Comparison of ENCODE assay signal across 15 mouse cellular contexts in genomic region chr7:66384213-66384612, GRCm38 (mm10). TPM values are rescaled to one million over a fixed set of nuclear protein-coding genes. Genes with fewer than 3 reads are reported as not detected.
DNase-seq lines count a peak whose midpoint lies in the region; ATAC-seq and TF ChIP-seq lines count a peak whose summit lies in the region.
"Had no signal": no experiment of that assay in that cellular context is flagged by ENCODE, and none has a peak within 500 bp of the region (broad histone marks: within the 10 kb centered on the region; RNA-seq: fewer than 3 reads in every experiment).

No protein-coding gene starts in this region.

- TF ChIP-seq POLR2A in spleen, adult 2 months (IDR thresholded peaks at IDR 0.05; ENCODE audit: low read depth, low read length), result no peak

- 59% methylated on average over 5 of the region's 5 CpGs for WGBS in heart, postnatal 0 days
- WGBS in spleen, adult 2 months, result 3% methylated on average over 5 of the region's 5 CpGs
- WGBS in intestine, embryonic 16.5 days, result 49% methylated on average over 5 of the region's 5 CpGs

- H3K36me3 ChIP-seq in heart, postnatal 0 days (replicated peaks; ENCODE audit: control insufficient read depth, insufficient read depth, low read length), result 0 out of 2 replicates have a peak, but pooled peaks cover 7% of the 10 kb centered on the region
- H3K36me3 ChIP-seq in spleen, adult 2 months (ENCODE audit: control insufficient read depth, insufficient read depth, low read length), result peaks cover 7% of the 10 kb centered on the region; the same call in 1 of the 2 replicates
- no peaks in the 10 kb centered on the region for H3K36me3 ChIP-seq in intestine, embryonic 16.5 days (ENCODE audit: control insufficient read depth, insufficient read depth, low read length)

- H3K9me3 ChIP-seq in heart, postnatal 0 days (replicated peaks; ENCODE audit: control insufficient read depth, low read length), result no peaks in the 10 kb centered on the region
- H3K9me3 ChIP-seq in intestine, embryonic 16.5 days (ENCODE audit: control insufficient read depth, low read length), result no peaks in the 10 kb centered on the region
- H3K9me3 ChIP-seq: forebrain, embryonic 13.5 days; limb, embryonic 15.5 days had no signal

- no peak overlapping the region for H3K9ac ChIP-seq in heart, postnatal 0 days (replicated peaks; ENCODE audit: low read depth, low read length)
- no peak overlapping the region for H3K9ac ChIP-seq in intestine, embryonic 16.5 days (ENCODE audit: low read depth, low read length)
- H3K9ac ChIP-seq: forebrain, embryonic 13.5 days; limb, embryonic 15.5 days had no signal

- intact Hi-C loops in heart, postnatal 25 days (cut with DNase I), result no loop called here
- intact Hi-C loops in left cerebral cortex, postnatal 10 days (cut with DNase I), result no loop called here

- TF ChIP-seq CTCF in heart, postnatal 0 days (IDR thresholded peaks at IDR 0.05; ENCODE audit: low read depth), result no peak
- no peak for TF ChIP-seq CTCF in spleen, adult 2 months (IDR thresholded peaks at IDR 0.05; ENCODE audit: extremely low read depth, insufficient read depth, insufficient read length, insufficient replicate concordance)

- no peaks in the 10 kb centered on the region for H3K27me3 ChIP-seq in heart, postnatal 0 days (ENCODE audit: control insufficient read depth, insufficient read depth, low read length)
- H3K27me3 ChIP-seq in spleen, adult 2 months (ENCODE audit: control insufficient read depth, insufficient read depth, low read length), result no peaks in the 10 kb centered on the region; the same call in 1 of the 2 replicates
- no peaks in the 10 kb centered on the region for H3K27me3 ChIP-seq in intestine, embryonic 16.5 days (replicated peaks; ENCODE audit: control insufficient read depth, insufficient read depth, low read length)
- H3K27me3 ChIP-seq: limb, embryonic 15.5 days had no signal

- peak; percentile 38; the same call in 1 of the 2 replicates for ATAC-seq in heart, postnatal 0 days (ENCODE audit: insufficient read depth, low read depth)
- ATAC-seq in intestine, embryonic 16.5 days, result no peak
- ATAC-seq: forebrain, embryonic 13.5 days had no signal

- peak overlapping the region; percentile 40 for H3K27ac ChIP-seq in heart, postnatal 0 days (ENCODE audit: low read depth)
- H3K27ac ChIP-seq in spleen, adult 2 months (ENCODE audit: insufficient read depth, low read length), result peak overlapping the region; percentile 52
- peak overlapping the region; percentile 65 for H3K27ac ChIP-seq in intestine, embryonic 16.5 days (ENCODE audit: low read length)
- H3K27ac ChIP-seq: forebrain, embryonic 13.5 days; limb, embryonic 15.5 days had no signal

- 0 out of 2 replicates have a peak overlapping the region, but pooled peaks have one; percentile 23 for H3K4me2 ChIP-seq in heart, postnatal 0 days (ENCODE audit: low read depth, low read length)
- no peak overlapping the region for H3K4me2 ChIP-seq in intestine, embryonic 16.5 days (ENCODE audit: low read depth, low read length)
- H3K4me2 ChIP-seq: forebrain, embryonic 13.5 days; limb, embryonic 15.5 days had no signal

- no peak overlapping the region for H3K4me3 ChIP-seq in heart, postnatal 0 days (ENCODE audit: low read depth, low read length)
- H3K4me3 ChIP-seq in spleen, adult 2 months (ENCODE audit: extremely low read depth, insufficient read depth, insufficient read length), result no peak overlapping the region; the same call in 1 of the 2 replicates
- no peak overlapping the region for H3K4me3 ChIP-seq in intestine, embryonic 16.5 days (ENCODE audit: low read length)
- H3K4me3 ChIP-seq: forebrain, embryonic 13.5 days; limb, embryonic 15.5 days had no signal

- H3K4me1 ChIP-seq in heart, postnatal 0 days (ENCODE audit: control insufficient read depth, insufficient read depth), result peaks cover 4% of the 10 kb centered on the region; the same call in 1 of the 2 replicates
- peaks cover 13% of the 10 kb centered on the region for H3K4me1 ChIP-seq in spleen, adult 2 months (ENCODE audit: control insufficient read depth, insufficient read depth, insufficient read length)
- peaks cover 25% of the 10 kb centered on the region for H3K4me1 ChIP-seq in intestine, embryonic 16.5 days (ENCODE audit: control insufficient read depth, insufficient read depth, low read length)

- peak; percentile 50 for DNase-seq in heart, postnatal 0 days (ENCODE audit: low spot score)
- DNase-seq in heart, postnatal 25 days (ENCODE audit: low spot score), result no peak
- DNase-seq in spleen, adult 2 months (ENCODE audit: low read depth in 1 of 2, low spot score in 2 of 2), result peak; percentile 29 to 53
- no peak for DNase-seq in spleen, postnatal 4 days (ENCODE audit: low spot score in 2 of 2)
- no peak for DNase-seq in frontal cortex, postnatal 36 days (ENCODE audit: low spot score in 2 of 2)
- DNase-seq in right cerebral cortex, postnatal 25 days, result no peak
- no peak for DNase-seq in left cerebral cortex, postnatal 10 days (ENCODE audit: extremely low spot score in 1 of 2, low spot score in 2 of 2)
- DNase-seq: adrenal gland, postnatal 10 days; cerebellum, postnatal 25 days; right cerebral cortex, adult 18-20 months; thymus, adult 18-20 months had no signal

- no peak for TF ChIP-seq EP300 in heart, postnatal 0 days (IDR thresholded peaks at IDR 0.05; ENCODE audit: low read depth)

RNA-seq across cellular contexts. Expression of gene Lrrk1, which starts 3.9 kb away (rescaled TPM):
- total RNA-seq in heart, postnatal 0 days (2014; rRNA removed; ENCODE audit: low replicate concordance), result 10.3 and 10.7 TPM in 2 replicates
- 4.0 and 4.1 TPM in 2 replicates for polyA plus RNA-seq in heart, postnatal 0 days (2015; fragmentation: Nextera tagmentation; extraction: Ambion mirVana)
- total RNA-seq in heart, postnatal 25 days (2021), result 10 to 100 TPM in 1 of 2 experiments, 1 to 10 TPM in 1; 9.9 to 10.5 TPM
- polyA plus RNA-seq in spleen, adult 2 months (2012; rRNA removed), result 45.8 and 50.2 TPM in 2 replicates
- polyA plus RNA-seq in intestine, embryonic 16.5 days (2015; fragmentation: Nextera tagmentation; extraction: Ambion mirVana), result 15.4 and 16.6 TPM in 2 replicates
- total RNA-seq in left cerebral cortex, postnatal 10 days (2021), result 1 to 10 TPM; 3.8 to 4.2 TPM

RNA-seq across cellular contexts. Expression of gene Gm10974, which starts 18.5 kb away (rescaled TPM):
- not detected in 2 replicates for total RNA-seq in heart, postnatal 0 days (2014; rRNA removed; ENCODE audit: low replicate concordance)
- not detected in 2 replicates for polyA plus RNA-seq in heart, postnatal 0 days (2015; fragmentation: Nextera tagmentation; extraction: Ambion mirVana)
- not detected for total RNA-seq in heart, postnatal 25 days (2021)
- not detected in 2 replicates for polyA plus RNA-seq in spleen, adult 2 months (2012; rRNA removed)
- not detected in 2 replicates for polyA plus RNA-seq in intestine, embryonic 16.5 days (2015; fragmentation: Nextera tagmentation; extraction: Ambion mirVana)
- total RNA-seq in left cerebral cortex, postnatal 10 days (2021), result not detected
- total RNA-seq: adrenal gland, postnatal 10 days; MEL had no signal
- polyA plus RNA-seq: forebrain, embryonic 13.5 days; limb, embryonic 15.5 days had no signal

RNA-seq across cellular contexts. Expression of gene Aldh1a3, which starts 43.1 kb away (rescaled TPM):
- 2.2 TPM in 1 of 2 replicates, not detected in the other for total RNA-seq in heart, postnatal 0 days (2014; rRNA removed; ENCODE audit: low replicate concordance)
- 1.2 and 1.4 TPM in 2 replicates for polyA plus RNA-seq in heart, postnatal 0 days (2015; fragmentation: Nextera tagmentation; extraction: Ambion mirVana)
- 1 to 10 TPM in 1 of 2 experiments, under 1 TPM in 1; 0.87 to 1.2 TPM for total RNA-seq in heart, postnatal 25 days (2021)
- polyA plus RNA-seq in spleen, adult 2 months (2012; rRNA removed), result 0.53 and 0.85 TPM in 2 replicates
- polyA plus RNA-seq in intestine, embryonic 16.5 days (2015; fragmentation: Nextera tagmentation; extraction: Ambion mirVana), result 27.0 and 27.4 TPM in 2 replicates
- total RNA-seq in left cerebral cortex, postnatal 10 days (2021), result 1 to 10 TPM; 2.4 to 5.5 TPM

Comparison
In these comparisons a context has a peak if more than half of its experiments do, and no peak if none do; other contexts are left out.
1. DNase-seq: peak in heart, postnatal 0 days (single experiment) and spleen, adult 2 months (2 of 2); none in heart, postnatal 25 days (single experiment), spleen, postnatal 4 days (0 of 2), frontal cortex, postnatal 36 days (0 of 2), right cerebral cortex, postnatal 25 days (single experiment) and left cerebral cortex, postnatal 10 days (0 of 2).
2. Peak in every context shown above with its lines, with median percentiles within 50 percentile points of each other: H3K27ac ChIP-seq.